Mouse (Mus musculus) hindbrain, embryonic 15.5 days (tissue): ENCODE measurements around the gene Hist1h1a. TPM values are rescaled to one million over a fixed set of nuclear protein-coding genes. Genes with fewer than 3 reads are reported as not detected.

Experiments used
- ATAC-seq: fragments of 200-750 bp; cut with Nextera tagmentation; 2 replicates; pipeline ENCODE4 v1.8.0; 2017; ENCODE audit warnings: low read depth, moderate number of reproducible peaks, moderate TSS enrichment; ENCODE audit not compliant: low FRiP score
- H3K27ac ChIP-seq: fragments of 300-500 bp; sonication (generic); replicated peaks from 2 replicates; pipeline ENCODE4 v1.5.1; 2015; ENCODE audit warnings: mild to moderate bottlenecking, inconsistent platforms
- H3K27me3 ChIP-seq: fragments of 300-500 bp; sonication (generic); 2 replicates; pipeline ENCODE4 v1.6.1; 2015; ENCODE audit warnings: control low read depth, inconsistent platforms
- H3K36me3 ChIP-seq: fragments of 300-500 bp; sonication (generic); 2 replicates; pipeline ENCODE4 v1.6.1; 2015; ENCODE audit warnings: control low read depth, inconsistent platforms
- H3K4me1 ChIP-seq: fragments of 300-500 bp; sonication (generic); replicated peaks from 2 replicates; pipeline ENCODE4 v1.6.1; 2015; ENCODE audit warnings: control low read depth, inconsistent platforms
- H3K4me2 ChIP-seq: fragments of 300-500 bp; sonication (generic); 2 replicates; pipeline ENCODE4 v1.6.1; 2015; ENCODE audit warnings: moderate library complexity, mild to moderate bottlenecking, inconsistent platforms
- H3K4me3 ChIP-seq: fragments of 300-500 bp; sonication (generic); 2 replicates; pipeline ENCODE4 v1.5.1; 2015; ENCODE audit warnings: mild to moderate bottlenecking, inconsistent platforms
- H3K9ac ChIP-seq: fragments of 300-500 bp; sonication (generic); 2 replicates; pipeline ENCODE4 v1.6.1; 2015; ENCODE audit warnings: inconsistent platforms
- H3K9me3 ChIP-seq: fragments of 300-500 bp; sonication (generic); 2 replicates; pipeline ENCODE4 v1.6.1; 2016; ENCODE audit warnings: control low read depth, inconsistent platforms
- WGBS: fragments of 180-500 bp; shearing (Covaris S2); methylation state at CpG from one replicate; pipeline ENCODE4 v1.1.7; 2015; 5-methylcytosine and 5-hydroxymethylcytosine counted together
- polyA plus RNA-seq: library from polyadenylated mRNA; unstranded; fragments of >200 nt; fragmentation: Nextera tagmentation; extraction: Ambion mirVana; gene quantifications from 2 replicates; pipeline ENCODE4 v1.2.1, GENCODE M21; 2015

Gene Hist1h1a
- polyA plus RNA-seq, 1 experiment from 2014 or later, result 0.84 TPM

DNA sequence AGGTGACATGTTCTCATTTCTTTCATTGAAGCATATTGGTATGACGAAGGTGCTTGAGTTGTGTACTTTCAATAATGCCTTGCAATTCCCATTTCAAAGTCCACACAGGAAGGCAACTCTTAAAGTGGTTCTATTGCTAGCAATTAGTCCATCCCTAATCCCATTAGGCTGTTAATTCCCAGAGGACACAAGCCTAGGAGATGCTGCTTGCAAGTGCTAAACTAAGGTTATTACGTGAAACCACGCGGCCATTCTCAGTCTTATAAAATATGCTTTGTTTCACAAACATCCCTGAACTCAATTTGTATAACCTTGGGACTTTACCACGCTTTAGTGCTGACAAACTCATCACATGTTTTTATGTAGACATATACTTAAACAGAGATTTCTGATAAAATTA is 26.4 kb upstream of the Hist1h1a start:
- Histone ChIP-seq H3K4me1 (peaks cover 23% of the 10 kb centered on the region), H3K9ac (no peak overlapping the region), H3K36me3 (no peaks in the 10 kb centered on the region), H3K9me3 (no peaks in the 10 kb centered on the region), H3K27ac (no peak overlapping the region), H3K27me3 (no peaks in the 10 kb centered on the region), H3K4me2 (no peak overlapping the region), H3K4me3 (no peak overlapping the region)
- 91% methylated on average over 5 of the region's 5 CpGs for WGBS
- ATAC-seq, result no peak

DNA sequence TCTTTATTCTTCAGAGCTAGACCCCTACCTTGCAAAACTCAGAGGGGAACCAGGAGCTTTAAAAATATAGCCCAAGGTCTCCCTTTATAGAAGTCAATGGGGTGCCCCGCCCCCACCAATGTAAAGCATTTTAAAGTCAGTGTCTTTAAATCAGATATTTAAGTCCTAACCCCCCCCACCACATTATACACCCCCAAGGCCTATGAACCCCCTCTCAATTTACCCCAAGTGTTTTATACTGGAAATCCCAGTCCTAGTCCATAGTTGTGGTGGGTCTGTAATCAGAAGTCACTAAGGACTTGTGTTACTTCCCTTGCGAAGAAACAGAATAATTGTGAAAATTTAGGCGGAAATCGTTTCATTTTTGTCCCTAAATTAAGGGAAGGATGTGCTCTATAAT is 25.4 kb upstream of the Hist1h1a start:
- Histone ChIP-seq H3K36me3 (no peaks in the 10 kb centered on the region), H3K27me3 (no peaks in the 10 kb centered on the region), H3K4me2 (peak overlapping the region; percentile 100), H3K9ac (peak overlapping the region; percentile 62; the same call in 1 of the 2 replicates), H3K4me1 (peaks cover 23% of the 10 kb centered on the region), H3K27ac (peak overlapping the region; percentile 89), H3K4me3 (peak overlapping the region; percentile 58), H3K9me3 (no peaks in the 10 kb centered on the region)
- no peak for ATAC-seq
- WGBS, result 22% methylated on average over 4 of the region's 4 CpGs

DNA sequence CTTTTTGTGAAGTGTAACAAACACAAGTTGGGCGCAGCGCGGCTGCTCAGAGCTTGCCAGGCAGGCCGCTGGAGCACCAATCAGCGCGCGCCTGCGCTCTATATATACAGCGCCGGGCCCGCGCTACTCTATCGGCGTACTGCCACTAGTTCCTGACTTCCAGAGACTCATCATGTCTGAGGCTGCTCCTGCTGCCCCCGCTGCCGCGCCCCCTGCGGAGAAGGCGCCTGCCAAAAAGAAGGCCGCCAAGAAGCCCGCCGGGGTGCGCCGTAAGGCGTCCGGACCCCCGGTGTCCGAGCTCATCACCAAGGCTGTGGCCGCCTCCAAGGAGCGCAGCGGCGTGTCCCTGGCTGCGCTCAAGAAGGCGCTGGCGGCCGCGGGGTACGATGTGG is 24.8 kb upstream of the Hist1h1a start, which contains the start of gene Hist1h1c:
Gene Hist1h1c, plus strand, starts transcription at position 132 of the 392 bp plus-strand sequence.
- H3K27me3 ChIP-seq, result no peaks in the 10 kb centered on the region
- H3K4me2 ChIP-seq, result peak within 1 kb of the TSS; percentile 100
- H3K27ac ChIP-seq, result peak within 1 kb of the TSS; percentile 89
- ATAC-seq, result peak; percentile 93
- H3K9ac ChIP-seq, result peak within 1 kb of the TSS; percentile 62
- H3K4me1 ChIP-seq, result peaks cover 23% of the 10 kb centered on the region
- 0% methylated on average over 38 of the region's 38 CpGs for WGBS
- H3K4me3 ChIP-seq, result peak within 1 kb of the TSS; percentile 58
- no peaks in the 10 kb centered on the region for H3K9me3 ChIP-seq
- H3K36me3 ChIP-seq, result no peaks in the 10 kb centered on the region

DNA sequence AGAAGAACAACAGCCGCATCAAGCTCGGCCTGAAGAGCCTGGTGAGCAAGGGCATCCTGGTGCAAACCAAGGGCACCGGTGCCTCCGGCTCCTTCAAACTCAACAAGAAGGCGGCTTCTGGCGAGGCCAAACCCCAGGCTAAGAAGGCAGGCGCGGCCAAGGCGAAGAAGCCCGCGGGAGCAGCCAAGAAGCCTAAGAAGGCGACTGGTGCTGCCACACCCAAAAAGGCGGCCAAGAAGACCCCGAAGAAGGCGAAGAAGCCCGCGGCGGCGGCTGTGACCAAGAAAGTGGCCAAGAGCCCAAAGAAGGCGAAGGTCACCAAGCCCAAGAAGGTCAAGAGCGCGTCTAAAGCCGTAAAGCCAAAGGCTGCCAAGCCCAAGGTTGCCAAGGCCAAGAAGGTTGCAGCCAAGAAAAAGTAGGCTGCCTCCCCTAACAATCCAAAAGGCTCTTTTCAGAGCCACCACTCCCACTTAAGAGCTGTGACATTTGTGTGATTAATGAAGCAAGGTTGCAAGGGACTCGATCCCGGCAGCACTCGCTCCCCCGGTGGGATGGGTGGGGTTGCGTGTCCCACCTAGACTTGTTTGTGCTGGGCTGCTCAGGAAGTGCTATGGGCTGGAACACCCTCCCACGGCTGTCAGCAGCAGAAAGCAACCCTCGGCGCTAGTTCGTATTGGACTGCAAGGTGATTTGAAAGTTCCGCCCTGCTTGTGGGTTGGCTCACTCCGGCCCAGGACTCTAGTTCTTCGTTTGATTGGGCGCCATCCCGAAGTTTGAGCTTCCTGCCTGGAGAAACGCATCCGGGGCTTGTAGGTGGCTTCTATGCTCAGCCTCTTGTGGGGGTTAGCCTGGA is 24.2 kb upstream of the Hist1h1a start:
- WGBS, result under 1% methylated on average over 39 of the region's 39 CpGs
- Histone ChIP-seq H3K9me3 (no peaks in the 10 kb centered on the region), H3K36me3 (no peaks in the 10 kb centered on the region), H3K4me2 (peak overlapping the region; percentile 100), H3K4me1 (peaks cover 23% of the 10 kb centered on the region), H3K4me3 (peak overlapping the region; percentile 58), H3K27me3 (no peaks in the 10 kb centered on the region), H3K27ac (peak overlapping the region; percentile 89), H3K9ac (peak overlapping the region; percentile 62)
- peak; percentile 94 for ATAC-seq

DNA sequence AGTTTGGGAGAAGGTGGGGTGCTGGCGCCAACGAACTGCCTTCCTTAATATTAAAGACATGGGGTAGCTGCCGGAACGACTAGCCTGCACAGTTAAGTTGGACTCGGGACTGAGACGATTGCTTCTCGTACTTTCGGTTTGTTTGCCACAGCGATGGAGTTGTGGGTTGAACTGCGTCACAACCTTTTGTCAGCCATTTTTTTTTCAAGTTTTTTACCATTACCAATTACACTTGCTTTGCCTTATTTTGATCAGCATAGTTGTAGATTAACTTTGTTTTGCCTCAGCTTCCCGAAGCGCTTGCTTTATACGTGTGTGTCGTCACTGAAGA is 23.6 kb upstream of the Hist1h1a start:
- Histone ChIP-seq H3K4me3 (peak overlapping the region; percentile 58), H3K9ac (peak overlapping the region; percentile 38), H3K36me3 (no peaks in the 10 kb centered on the region), H3K4me2 (peak overlapping the region; percentile 100), H3K9me3 (no peaks in the 10 kb centered on the region), H3K4me1 (peaks cover 23% of the 10 kb centered on the region), H3K27me3 (no peaks in the 10 kb centered on the region), H3K27ac (peak overlapping the region; percentile 89)
- 2% methylated on average over 14 of the region's 14 CpGs for WGBS
- no peak for ATAC-seq

DNA sequence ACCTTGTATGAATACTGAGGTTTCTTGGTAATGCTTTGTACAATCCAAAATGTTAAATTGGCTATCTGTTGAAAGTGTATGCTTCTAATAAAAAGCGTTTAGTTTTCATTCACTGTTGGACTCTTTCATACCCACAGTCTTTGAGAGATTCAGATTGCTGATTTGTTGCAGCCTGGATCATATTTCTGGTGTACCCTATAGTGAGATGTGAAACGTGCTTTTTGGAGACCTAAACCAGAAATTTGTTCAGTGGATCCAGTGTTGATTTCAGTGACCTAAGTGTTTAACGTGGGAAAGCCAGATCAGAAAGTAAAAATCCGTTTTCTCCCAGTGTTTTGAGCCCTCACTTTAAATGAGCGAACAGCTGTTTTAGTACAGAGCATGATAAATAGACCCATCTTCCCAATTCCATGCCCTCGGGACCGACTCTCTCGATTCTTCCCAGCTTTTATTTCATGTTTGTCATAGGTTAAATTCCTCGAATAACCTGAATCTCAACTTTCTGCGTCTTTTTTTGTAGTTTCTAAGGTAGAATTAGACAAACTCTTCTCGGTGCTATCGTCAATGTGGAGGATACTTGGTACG is 23.1 kb upstream of the Hist1h1a start:
- no peaks in the 10 kb centered on the region for H3K27me3 ChIP-seq
- H3K4me2 ChIP-seq, result peak overlapping the region; percentile 100
- peak overlapping the region; percentile 89 for H3K27ac ChIP-seq
- peak overlapping the region; percentile 38 for H3K9ac ChIP-seq
- no peak for ATAC-seq
- H3K36me3 ChIP-seq, result no peaks in the 10 kb centered on the region
- no peaks in the 10 kb centered on the region for H3K9me3 ChIP-seq
- 34% methylated on average over 13 of the region's 13 CpGs for WGBS
- peak overlapping the region; percentile 58 for H3K4me3 ChIP-seq
- peaks cover 23% of the 10 kb centered on the region for H3K4me1 ChIP-seq

DNA sequence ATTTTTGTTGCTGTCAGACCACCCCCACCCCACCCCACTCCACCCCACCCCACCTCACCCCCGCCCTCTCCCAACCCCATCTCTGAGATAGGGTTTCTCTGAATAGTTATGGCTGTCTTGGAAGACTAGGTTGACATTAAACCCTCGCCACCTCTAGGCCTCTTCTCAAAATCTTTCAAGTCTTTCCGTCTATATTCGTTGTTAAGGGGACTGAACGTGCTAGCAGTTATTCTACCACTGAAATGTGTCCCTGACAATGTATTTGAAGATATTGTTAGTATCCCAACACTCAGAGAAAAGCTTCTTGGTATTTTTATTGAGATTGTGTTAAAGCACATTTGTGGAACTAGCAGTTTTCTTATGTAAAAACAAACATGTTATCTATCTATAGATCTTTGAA is 22.6 kb upstream of the Hist1h1a start:
- H3K9me3 ChIP-seq, result no peaks in the 10 kb centered on the region
- no peak overlapping the region for H3K4me2 ChIP-seq
- H3K4me1 ChIP-seq, result peaks cover 26% of the 10 kb centered on the region
- H3K4me3 ChIP-seq, result no peak overlapping the region
- no peaks in the 10 kb centered on the region for H3K27me3 ChIP-seq
- H3K27ac ChIP-seq, result no peak overlapping the region
- H3K9ac ChIP-seq, result no peak overlapping the region
- 75% methylated on average over 5 of the region's 5 CpGs for WGBS
- no peak for ATAC-seq
- H3K36me3 ChIP-seq, result no peaks in the 10 kb centered on the region

DNA sequence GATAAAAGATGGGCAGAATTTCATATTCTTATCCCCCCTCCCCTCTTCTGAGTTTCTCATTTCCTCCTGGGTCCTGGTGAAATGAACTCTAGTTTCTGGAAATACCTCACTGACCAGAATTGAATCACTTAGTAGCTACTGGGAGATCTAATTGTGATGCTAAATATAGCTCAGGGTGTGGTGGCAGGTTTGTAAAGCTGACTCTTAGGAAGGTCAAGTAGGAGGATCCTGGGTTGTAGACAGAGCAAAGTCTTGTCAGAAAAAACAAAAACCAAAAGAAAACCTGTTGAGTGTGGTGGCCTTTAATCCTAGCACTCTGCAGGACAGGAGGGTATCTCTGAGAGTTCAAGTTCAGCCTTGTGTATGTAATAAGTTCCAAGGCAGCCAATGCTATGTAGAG is 21.5 kb upstream of the Hist1h1a start:
- Histone ChIP-seq H3K27me3 (no peaks in the 10 kb centered on the region), H3K4me1 (peaks cover 27% of the 10 kb centered on the region), H3K36me3 (no peaks in the 10 kb centered on the region), H3K9me3 (no peaks in the 10 kb centered on the region), H3K4me2 (no peak overlapping the region), H3K4me3 (no peak overlapping the region), H3K9ac (no peak overlapping the region), H3K27ac (no peak overlapping the region)
- ATAC-seq, result no peak

DNA sequence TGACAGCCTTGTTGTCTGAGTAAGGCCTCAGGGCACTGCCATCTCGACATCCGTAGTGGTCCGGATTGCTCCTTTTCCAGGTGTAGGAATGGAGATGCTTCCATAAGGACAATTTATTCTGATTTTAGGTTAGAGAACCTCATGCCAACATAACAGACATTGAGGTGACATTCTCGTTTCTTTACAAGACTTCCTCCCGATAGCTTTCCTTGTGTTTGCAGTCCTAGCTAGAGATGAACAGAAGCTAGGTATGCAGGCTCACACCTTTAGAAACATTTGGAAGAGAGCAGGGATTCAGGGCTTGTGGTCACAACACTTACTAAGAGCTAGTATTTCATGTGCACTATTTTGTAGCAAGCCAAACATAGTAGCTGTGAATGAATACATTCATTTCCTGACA is 20.3 kb upstream of the Hist1h1a start:
- no peak overlapping the region for H3K9ac ChIP-seq
- H3K9me3 ChIP-seq, result no peaks in the 10 kb centered on the region
- H3K4me1 ChIP-seq, result peaks cover 33% of the 10 kb centered on the region
- no peak overlapping the region for H3K4me2 ChIP-seq
- H3K27ac ChIP-seq, result no peak overlapping the region
- H3K4me3 ChIP-seq, result no peak overlapping the region
- 86% methylated on average over 5 of the region's 5 CpGs for WGBS
- H3K27me3 ChIP-seq, result no peaks in the 10 kb centered on the region
- no peak for ATAC-seq
- H3K36me3 ChIP-seq, result no peaks in the 10 kb centered on the region

DNA sequence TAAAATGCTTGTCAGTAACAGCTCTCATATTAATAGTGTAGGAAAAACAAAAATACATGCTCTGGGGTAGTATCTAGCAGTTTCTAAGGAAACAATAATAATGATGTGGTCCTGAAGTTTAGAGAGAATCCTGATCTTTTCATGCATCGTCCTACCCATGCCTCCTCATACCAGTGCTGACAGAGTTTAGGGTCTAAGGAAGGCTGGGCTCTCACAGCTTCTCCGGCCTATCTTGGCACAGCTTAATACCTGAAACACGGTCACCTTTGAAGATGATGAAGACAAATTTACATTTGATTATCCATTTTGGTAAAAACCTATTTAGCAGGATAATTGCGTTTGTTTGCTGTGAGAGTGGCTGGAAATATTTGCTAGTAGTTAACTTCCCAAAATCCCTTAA is 19.5 kb upstream of the Hist1h1a start:
- WGBS, result 51% methylated on average over 4 of the region's 4 CpGs
- H3K9me3 ChIP-seq, result no peaks in the 10 kb centered on the region
- peak overlapping the region; percentile 15; the same call in 1 of the 2 replicates for H3K4me2 ChIP-seq
- H3K27ac ChIP-seq, result no peak overlapping the region
- peaks cover 30% of the 10 kb centered on the region for H3K4me1 ChIP-seq
- no peak overlapping the region for H3K9ac ChIP-seq
- H3K36me3 ChIP-seq, result no peaks in the 10 kb centered on the region
- no peak overlapping the region for H3K4me3 ChIP-seq
- H3K27me3 ChIP-seq, result no peaks in the 10 kb centered on the region
- ATAC-seq, result no peak

DNA sequence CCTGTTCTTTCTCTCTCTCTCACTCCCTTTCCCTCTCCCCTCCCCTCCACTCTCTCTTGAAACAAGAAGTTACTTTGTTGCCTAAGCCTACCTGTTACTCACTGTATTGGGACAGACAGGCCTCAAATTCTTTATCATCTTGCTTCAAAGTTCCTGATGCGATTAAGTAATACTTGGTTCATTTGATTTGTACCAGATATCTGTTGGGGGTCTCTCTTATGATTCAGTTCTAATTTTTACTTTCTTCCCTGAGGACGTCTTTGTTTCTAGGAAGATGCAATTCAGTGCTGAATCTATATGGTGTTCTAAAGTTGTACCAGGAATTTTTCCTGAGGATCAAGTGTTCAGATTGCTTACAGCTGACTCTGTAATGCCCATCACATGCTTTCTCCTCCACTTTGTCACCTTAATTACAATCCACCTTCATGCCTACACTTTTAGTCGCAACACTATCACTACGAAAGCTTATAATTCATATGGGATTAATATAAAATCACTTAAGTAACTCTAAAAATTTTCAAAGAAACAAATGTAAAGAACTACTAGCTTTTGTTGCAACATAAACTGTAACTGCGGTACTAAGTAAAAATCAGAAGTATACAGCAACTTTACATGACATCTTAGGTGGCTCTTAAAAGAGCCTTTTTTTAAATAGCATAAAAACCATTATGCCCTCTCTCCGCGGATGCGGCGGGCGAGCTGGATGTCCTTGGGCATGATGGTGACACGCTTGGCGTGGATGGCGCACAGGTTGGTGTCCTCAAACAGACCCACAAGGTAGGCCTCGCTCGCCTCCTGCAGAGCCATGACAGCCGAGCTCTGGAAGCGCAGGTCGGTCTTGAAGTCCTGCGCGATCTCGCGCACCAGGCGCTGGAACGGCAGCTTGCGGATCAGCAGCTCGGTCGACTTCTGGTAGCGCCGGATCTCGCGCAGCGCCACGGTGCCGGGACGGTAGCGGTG is 18.8 kb upstream of the Hist1h1a start:
- no peak for ATAC-seq

More for the DNA sequence above, 18.8 kb upstream of the Hist1h1a start:
- H3K4me1 ChIP-seq, result peaks cover 24% of the 10 kb centered on the region
- no peak overlapping the region for H3K27ac ChIP-seq
- H3K9me3 ChIP-seq, result no peaks in the 10 kb centered on the region
- no peaks in the 10 kb centered on the region for H3K27me3 ChIP-seq
- peak overlapping the region; percentile 92 for H3K4me2 ChIP-seq
- 1% methylated on average over 18 of the region's 36 CpGs for WGBS
- no peak overlapping the region for H3K9ac ChIP-seq
- no peaks in the 10 kb centered on the region for H3K36me3 ChIP-seq
- H3K4me3 ChIP-seq, result peak overlapping the region; percentile 46
